Mouse (Mus musculus) heart, embryonic 14.5 days (tissue): ENCODE results near the gene Ager. TPM values are rescaled to one million over a fixed set of nuclear protein-coding genes. Genes with fewer than 3 reads are reported as not detected.
A peak's percentile ranks its signal among the peaks of the same experiment; 100 is the strongest.

Source experiments
- ATAC-seq: fragments of 200-750 bp; cut with Nextera tagmentation; 2 replicates; pipeline ENCODE4 v1.8.0; 2017; ENCODE audit warnings: low read depth, moderate TSS enrichment; ENCODE audit not compliant: insufficient number of reproducible peaks, insufficient read depth, low FRiP score
- H3K27ac ChIP-seq, 2 experiments: fragments of 200-500 bp in 1 of 2; fragments of 300-500 bp in 1 of 2; sonication (generic) in 1 of 2; replicated peaks in 1 of 2; 2 replicates each; pipeline ENCODE4 v1.5.1; 2012 to 2014; ENCODE audit warnings: low read depth in 2 of 2, low read length in 2 of 2, control low read depth in 1 of 2, mild to moderate bottlenecking in 1 of 2, mixed read lengths in 1 of 2; ENCODE audit not compliant: control insufficient read depth in 1 of 2, insufficient read depth in 1 of 2
- H3K27me3 ChIP-seq: fragments of 300-500 bp; sonication (generic); 2 replicates; pipeline ENCODE4 v1.6.1; 2014; ENCODE audit warnings: mild to moderate bottlenecking, low read length, control low read depth; ENCODE audit not compliant: control insufficient read depth, insufficient read depth
- H3K36me3 ChIP-seq: fragments of 300-500 bp; sonication (generic); 2 replicates; pipeline ENCODE4 v1.6.1; 2014; ENCODE audit warnings: mild to moderate bottlenecking, control low read depth, low read length, mixed read lengths; ENCODE audit not compliant: control insufficient read depth, insufficient read depth
- H3K4me1 ChIP-seq, 2 experiments: fragments of 200-500 bp in 1 of 2; fragments of 300-500 bp in 1 of 2; sonication (generic) in 1 of 2; 2 replicates each; pipeline ENCODE4 v1.6.1; 2012 to 2014; ENCODE audit warnings: low read length in 2 of 2, control low read depth in 1 of 2, mixed read lengths in 1 of 2; ENCODE audit not compliant: control insufficient read depth in 2 of 2, insufficient read depth in 2 of 2
- H3K4me2 ChIP-seq: fragments of 300-500 bp; sonication (generic); 2 replicates; pipeline ENCODE4 v1.6.1; 2014; ENCODE audit warnings: mild to moderate bottlenecking, low read length
- H3K4me3 ChIP-seq, 2 experiments: fragments of 200-500 bp in 1 of 2; fragments of 300-500 bp in 1 of 2; sonication (generic) in 1 of 2; 2 replicates each; pipeline ENCODE4 v1.5.1; 2012 to 2014; ENCODE audit warnings: low read length in 2 of 2, mild to moderate bottlenecking in 2 of 2, control low read depth in 1 of 2, low read depth in 1 of 2, moderate library complexity in 1 of 2; ENCODE audit not compliant: control insufficient read depth in 1 of 2, insufficient read depth in 1 of 2
- H3K9ac ChIP-seq: fragments of 300-500 bp; sonication (generic); 2 replicates; pipeline ENCODE4 v1.6.1; 2014; ENCODE audit warnings: mild to moderate bottlenecking, low read length
- H3K9me3 ChIP-seq: fragments of 300-500 bp; sonication (generic); 2 replicates; pipeline ENCODE4 v1.6.1; 2016; ENCODE audit warnings: low read length, control low read depth; ENCODE audit not compliant: control insufficient read depth
- WGBS: fragments of 180-500 bp; shearing (Covaris S2); extraction: QIAGEN DNeasy Blood & Tissue Kit; methylation state at CpG from one replicate; pipeline ENCODE4 v1.1.7; 2014; 5-methylcytosine and 5-hydroxymethylcytosine counted together
- polyA plus RNA-seq: library from polyadenylated mRNA; unstranded; fragments of >200 nt; fragmentation: Nextera tagmentation; extraction: Ambion mirVana; gene quantifications from 2 replicates; pipeline ENCODE4 v1.2.1, GENCODE M21; 2014

The Ager gene
- polyA plus RNA-seq, 1 experiment from 2014 or later: 1.2 TPM

- Histone ChIP-seq H3K9ac (no peak overlapping the region), H3K36me3 (no peaks in the 10 kb centered on the region), H3K4me2 (no peak overlapping the region), H3K4me3 (no peak overlapping the region), H3K9me3 (no peaks in the 10 kb centered on the region), H3K27ac (no peak overlapping the region), H3K4me1 (peaks cover 3 to 19% of the 10 kb centered on the region in 2 experiments; a peak in 3 of 4 replicates), H3K27me3 (peaks cover 35% of the 10 kb centered on the region)
- 67% methylated on average over 2 of the region's 2 CpGs for WGBS
- ATAC-seq: no peak
These were observed 38.0 kb downstream of the Ager start for GRCm38 (mm10) chr17:34635671-34636070.

GRCm38 (mm10) chr17:34637459-34637858, 39.8 kb downstream of the Ager start:
- WGBS: 64% methylated on average over 3 of the region's 3 CpGs

GRCm38 (mm10) chr17:34639461-34640255, 42.0 kb downstream of the Ager start:
- Histone ChIP-seq H3K27ac (no peak overlapping the region), H3K4me2 (no peak overlapping the region), H3K9ac (no peak overlapping the region), H3K9me3 (no peaks in the 10 kb centered on the region), H3K36me3 (no peaks in the 10 kb centered on the region), H3K27me3 (no peaks in the 10 kb centered on the region), H3K4me3 (no peak overlapping the region), H3K4me1 (peaks cover 2 to 7% of the 10 kb centered on the region in 2 experiments; a peak in 1 of 4 replicates)
- no peak for ATAC-seq
- 75% methylated on average over 7 of the region's 7 CpGs for WGBS

More at GRCm38 (mm10) chr17:34637459-34637858, 39.8 kb downstream of the Ager start:
- H3K27me3 ChIP-seq: peaks cover 17% of the 10 kb centered on the region
- no peak overlapping the region for H3K4me2 ChIP-seq
- no peaks in the 10 kb centered on the region for H3K9me3 ChIP-seq
- peaks cover 2 to 7% of the 10 kb centered on the region in 2 experiments; a peak in 2 of 4 replicates for H3K4me1 ChIP-seq
- H3K4me3 ChIP-seq: no peak overlapping the region
- no peak overlapping the region for H3K27ac ChIP-seq
- no peak for ATAC-seq
- H3K36me3 ChIP-seq: no peaks in the 10 kb centered on the region
- no peak overlapping the region for H3K9ac ChIP-seq

- H3K36me3 ChIP-seq: no peaks in the 10 kb centered on the region
- no peak overlapping the region for H3K4me3 ChIP-seq
- no peak for ATAC-seq
- peak overlapping the region; percentile 15 to 67 for H3K27ac ChIP-seq
- H3K27me3 ChIP-seq: no peaks in the 10 kb centered on the region
- H3K9me3 ChIP-seq: no peaks in the 10 kb centered on the region
- 17% methylated on average over 11 of the region's 11 CpGs for WGBS
- H3K9ac ChIP-seq: no peak overlapping the region
- peaks cover 4 to 17% of the 10 kb centered on the region in 2 experiments; a peak in 3 of 4 replicates for H3K4me1 ChIP-seq
- H3K4me2 ChIP-seq: no peak overlapping the region
These were observed 43.3 kb downstream of the Ager start for GRCm38 (mm10) chr17:34640778-34641601.

GRCm38 (mm10) chr17:34641945-34642344, 44.3 kb downstream of the Ager start:
- H3K27ac ChIP-seq: no peak overlapping the region
- no peak for ATAC-seq
- H3K9ac ChIP-seq: no peak overlapping the region
- peaks cover 4 to 24% of the 10 kb centered on the region in 2 experiments; a peak in 3 of 4 replicates for H3K4me1 ChIP-seq
- H3K36me3 ChIP-seq: no peaks in the 10 kb centered on the region
- 84% methylated on average over 3 of the region's 3 CpGs for WGBS
- no peaks in the 10 kb centered on the region for H3K9me3 ChIP-seq
- H3K4me3 ChIP-seq: no peak overlapping the region
- no peaks in the 10 kb centered on the region for H3K27me3 ChIP-seq
- no peak overlapping the region for H3K4me2 ChIP-seq

- H3K27me3 ChIP-seq: no peaks in the 10 kb centered on the region
- WGBS: 86% methylated on average over 4 of the region's 4 CpGs
- ATAC-seq: no peak
- peaks cover 10 to 31% of the 10 kb centered on the region in 2 experiments for H3K4me1 ChIP-seq
- no peak overlapping the region for H3K27ac ChIP-seq
- no peak overlapping the region for H3K9ac ChIP-seq
- no peak overlapping the region for H3K4me3 ChIP-seq
- no peak overlapping the region for H3K4me2 ChIP-seq
- H3K9me3 ChIP-seq: no peaks in the 10 kb centered on the region
- H3K36me3 ChIP-seq: no peaks in the 10 kb centered on the region
These were observed 45.7 kb downstream of the Ager start for GRCm38 (mm10) chr17:34643379-34643778.

GRCm38 (mm10) chr17:34643944-34644343, 46.3 kb downstream of the Ager start:
- Histone ChIP-seq H3K27ac (no peak overlapping the region), H3K9ac (no peak overlapping the region), H3K36me3 (peaks cover 2% of the 10 kb centered on the region), H3K27me3 (no peaks in the 10 kb centered on the region), H3K9me3 (no peaks in the 10 kb centered on the region), H3K4me1 (peaks cover 10 to 31% of the 10 kb centered on the region in 2 experiments), H3K4me3 (no peak overlapping the region), H3K4me2 (no peak overlapping the region)
- WGBS: 71% methylated on average over 10 of the region's 10 CpGs
- no peak for ATAC-seq
